Mouse (Mus musculus) MEL (cell line): ENCODE results near the gene Rhobtb3.
A peak's percentile ranks its signal among the peaks of the same experiment; 100 is the strongest.

Experiments used
- CTCF ChIP-seq, 3 experiments: IDR thresholded peaks in 2 of 3; conservative IDR thresholded peaks in 1 of 3; 2 replicates each; pipeline ENCODE4 v1.5.1; 2011 to 2012; ENCODE audit warnings: low read length in 3 of 3, low read depth in 2 of 3, mild to moderate bottlenecking in 2 of 3, improper control_type of control experiment in 1 of 3, inconsistent platforms in 1 of 3, mixed read lengths in 1 of 3, moderate library complexity in 1 of 3; ENCODE audit not compliant: control insufficient read depth in 1 of 3, insufficient read depth in 1 of 3, poor library complexity in 1 of 3, severe bottlenecking in 1 of 3
- ETS1 ChIP-seq: IDR thresholded peaks from 2 replicates; pipeline ENCODE4 v1.6.1; 2012; ENCODE audit warnings: low read depth, mild to moderate bottlenecking, inconsistent platforms, low read length, improper control_type of control experiment, moderate library complexity
- MAX ChIP-seq: IDR thresholded peaks from 2 replicates; pipeline ENCODE4 v1.6.1; 2011; ENCODE audit warnings: low read length, improper control_type of control experiment
- MYC ChIP-seq: IDR thresholded peaks from 2 replicates; pipeline ENCODE4 v1.6.1; 2011; ENCODE audit warnings: low read depth, mild to moderate bottlenecking, low read length, improper control_type of control experiment, moderate library complexity
- NRF1 ChIP-seq: IDR thresholded peaks from 2 replicates; pipeline ENCODE4 v1.6.1; 2014; ENCODE audit warnings: low read depth, mild to moderate bottlenecking, inconsistent platforms, low read length, improper control_type of control experiment, moderate library complexity; ENCODE audit not compliant: poor library complexity, insufficient read depth, severe bottlenecking
- POLR2AphosphoS5 ChIP-seq: IDR thresholded peaks from 2 replicates; pipeline ENCODE4 v1.6.1; 2012; ENCODE audit warnings: low read depth, borderline replicate concordance, mild to moderate bottlenecking, inconsistent platforms, low read length, moderate library complexity, mixed read lengths
- SMC3 ChIP-seq: IDR thresholded peaks from 2 replicates; pipeline ENCODE4 v1.6.1; 2011; ENCODE audit warnings: low read depth, low read length, improper control_type of control experiment
- UBTF ChIP-seq: IDR thresholded peaks from 2 replicates; pipeline ENCODE4 v1.6.1; 2012; ENCODE audit warnings: low read depth, mild to moderate bottlenecking, inconsistent platforms, low read length, improper control_type of control experiment, moderate library complexity, borderline replicate concordance; ENCODE audit not compliant: insufficient read depth
- USF2 ChIP-seq, 2 experiments: IDR thresholded peaks; 2 replicates each; pipeline ENCODE4 v1.6.1; 2011 to 2012; ENCODE audit warnings: improper control_type of control experiment in 2 of 2, low read length in 2 of 2, borderline replicate concordance in 1 of 2, inconsistent platforms in 1 of 2, low read depth in 1 of 2, mild to moderate bottlenecking in 1 of 2; ENCODE audit not compliant: insufficient read depth in 1 of 2
- ZC3H11A ChIP-seq: IDR thresholded peaks from 2 replicates; pipeline ENCODE4 v1.6.1; 2012; ENCODE audit warnings: low read depth, mild to moderate bottlenecking, inconsistent platforms, low read length, improper control_type of control experiment
- ZKSCAN1 ChIP-seq: IDR thresholded peaks from 2 replicates; pipeline ENCODE4 v1.6.1; 2012; ENCODE audit warnings: low read depth, mild to moderate bottlenecking, inconsistent platforms, low read length, improper control_type of control experiment, moderate library complexity
- ZMIZ1 ChIP-seq: IDR thresholded peaks from 2 replicates; pipeline ENCODE4 v1.6.1; 2012; ENCODE audit warnings: low read depth, mild to moderate bottlenecking, inconsistent platforms, low read length, improper control_type of control experiment, moderate library complexity

DNA sequence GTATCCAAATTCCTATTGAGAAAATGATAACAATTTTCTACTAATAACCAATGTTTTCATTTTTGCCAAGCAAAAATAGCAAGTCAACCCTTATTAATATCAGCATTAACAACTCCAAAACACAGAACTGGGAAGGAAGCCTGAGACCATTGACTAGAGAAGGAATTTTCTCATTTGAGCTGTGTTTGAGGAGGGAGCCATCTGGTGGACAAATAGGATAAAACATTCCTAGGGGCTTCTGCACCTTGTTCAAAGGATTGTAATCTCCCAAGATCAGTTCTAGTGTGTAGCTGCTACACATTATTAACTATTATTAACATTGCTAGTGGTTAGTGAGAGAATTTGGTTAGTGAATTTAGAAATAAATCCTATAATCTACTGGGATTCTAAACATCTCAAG is 65.8 kb downstream of the Rhobtb3 start:
- TF ChIP-seq MAX (no peak), CTCF (IDR thresholded peaks at IDR 0.05 in 2 of 3, conservative IDR thresholded peaks at IDR 0.05 in 1 of 3; ENCODE audit: control insufficient read depth in 1 of 3, insufficient read depth in 1 of 3, low read depth in 2 of 3, low read length in 3 of 3, poor library complexity in 1 of 3, severe bottlenecking in 1 of 3) (peak; percentile 28 to 84 (median 53); a peak in 5 of 6 replicates), ZC3H11A (peak; percentile 95), UBTF (no peak), ETS1 (no peak), SMC3 (peak; percentile 93), NRF1 (no peak), POLR2AphosphoS5 (no peak), MYC (no peak), USF2 (IDR thresholded peaks at IDR 0.05; ENCODE audit: borderline replicate concordance in 1 of 2, insufficient read depth in 1 of 2, low read depth in 1 of 2, low read length in 2 of 2) (no peak), ZMIZ1 (no peak), ZKSCAN1 (no peak)
